Mouse (Mus musculus) stomach, embryonic 14.5 days (tissue): ENCODE results near the gene Orai2. TPM values are rescaled to one million over a fixed set of nuclear protein-coding genes. Genes with fewer than 3 reads are reported as not detected.

Source experiments
- ATAC-seq: fragments of 200-750 bp; cut with Nextera tagmentation; 2 replicates; pipeline ENCODE4 v1.8.0; 2017; ENCODE audit warnings: low read depth, moderate TSS enrichment; ENCODE audit not compliant: insufficient number of reproducible peaks, insufficient read depth, low FRiP score
- H3K27ac ChIP-seq: fragments of 300-500 bp; sonication (generic); 2 replicates; pipeline ENCODE4 v1.5.1; 2014; ENCODE audit warnings: mild to moderate bottlenecking, low read length, moderate library complexity, mixed read lengths
- H3K27me3 ChIP-seq: fragments of 300-500 bp; sonication (generic); 2 replicates; pipeline ENCODE4 v1.6.1; 2014; ENCODE audit warnings: low read length, control low read depth, mixed read lengths; ENCODE audit not compliant: control insufficient read depth, insufficient read depth
- H3K36me3 ChIP-seq: fragments of 300-500 bp; sonication (generic); 2 replicates; pipeline ENCODE4 v1.6.1; 2014; ENCODE audit warnings: mild to moderate bottlenecking, control low read depth, low read length, moderate library complexity, mixed read lengths; ENCODE audit not compliant: control insufficient read depth, insufficient read depth
- H3K4me1 ChIP-seq: fragments of 300-500 bp; sonication (generic); 2 replicates; pipeline ENCODE4 v1.6.1; 2014; ENCODE audit warnings: low read length, control low read depth, mixed read lengths; ENCODE audit not compliant: control insufficient read depth, insufficient read depth
- H3K4me2 ChIP-seq: fragments of 300-500 bp; sonication (generic); replicated peaks from 2 replicates; pipeline ENCODE4 v1.6.1; 2014; ENCODE audit warnings: low read depth, low read length, control low read depth
- H3K4me3 ChIP-seq: fragments of 300-500 bp; sonication (generic); 2 replicates; pipeline ENCODE4 v1.5.1; 2014; ENCODE audit warnings: low read depth, low read length, control low read depth
- H3K9ac ChIP-seq: fragments of 300-500 bp; sonication (generic); replicated peaks from 2 replicates; pipeline ENCODE4 v1.6.1; 2014; ENCODE audit warnings: low read depth, mild to moderate bottlenecking, control low read depth, low read length, moderate library complexity, mixed read lengths
- H3K9me3 ChIP-seq: fragments of 300-500 bp; sonication (generic); 2 replicates; pipeline ENCODE4 v1.6.1; 2016; ENCODE audit warnings: low read depth, low read length, control low read depth; ENCODE audit not compliant: control insufficient read depth
- WGBS: fragments of 180-500 bp; shearing (Covaris S2); extraction: QIAGEN DNeasy Blood & Tissue Kit; methylation state at CpG from one replicate; pipeline ENCODE4 v1.1.7; 2014; 5-methylcytosine and 5-hydroxymethylcytosine counted together
- microRNA-seq: library from miRNA; unstranded; fragments of <30 nt; microRNA quantifications from one replicate; pipeline ENCODE4, GENCODE M21; 2016
- polyA plus RNA-seq: library from polyadenylated mRNA; unstranded; fragments of >200 nt; fragmentation: Nextera tagmentation; extraction: Ambion mirVana; gene quantifications from 2 replicates; pipeline ENCODE4 v1.2.1, GENCODE M21; 2014

The Orai2 gene
- polyA plus RNA-seq, 1 experiment from 2014 or later: 7.8 TPM

- Histone ChIP-seq H3K27ac (no peak overlapping the region), H3K36me3 (no peaks in the 10 kb centered on the region), H3K9ac (no peak overlapping the region), H3K4me1 (no peaks in the 10 kb centered on the region), H3K4me3 (no peak overlapping the region), H3K27me3 (no peaks in the 10 kb centered on the region), H3K4me2 (no peak overlapping the region), H3K9me3 (no peaks in the 10 kb centered on the region)
- no peak for ATAC-seq
- 78% methylated on average over 3 of the region's 3 CpGs for WGBS
Observed at GRCm38 (mm10) chr5:136109042-136109441, 61.5 kb downstream of the Orai2 start.

- WGBS: 57% methylated on average over 2 of the region's 2 CpGs
Observed at GRCm38 (mm10) chr5:136108486-136108885, 62.0 kb downstream of the Orai2 start.

GRCm38 (mm10) chr5:136104511-136104910 is 66.0 kb downstream of the Orai2 start:
- H3K9ac ChIP-seq: no peak overlapping the region
- no peak overlapping the region for H3K4me2 ChIP-seq
- H3K9me3 ChIP-seq: no peaks in the 10 kb centered on the region
- no peak overlapping the region for H3K27ac ChIP-seq
- H3K4me3 ChIP-seq: no peak overlapping the region
- no peaks in the 10 kb centered on the region for H3K36me3 ChIP-seq
- peaks cover 8% of the 10 kb centered on the region; the same call in 1 of the 2 replicates for H3K4me1 ChIP-seq
- WGBS: 85% methylated on average over 5 of the region's 5 CpGs
- no peaks in the 10 kb centered on the region for H3K27me3 ChIP-seq
- no peak for ATAC-seq

More at GRCm38 (mm10) chr5:136108486-136108885, 62.0 kb downstream of the Orai2 start:
- H3K27ac ChIP-seq: no peak overlapping the region
- H3K4me3 ChIP-seq: no peak overlapping the region
- H3K4me2 ChIP-seq: no peak overlapping the region
- ATAC-seq: no peak
- H3K9me3 ChIP-seq: no peaks in the 10 kb centered on the region
- no peak overlapping the region for H3K9ac ChIP-seq
- no peaks in the 10 kb centered on the region for H3K4me1 ChIP-seq
- H3K27me3 ChIP-seq: no peaks in the 10 kb centered on the region
- no peaks in the 10 kb centered on the region for H3K36me3 ChIP-seq

GRCm38 (mm10) chr5:136102099-136102820 is 68.3 kb downstream of the Orai2 start:
- no peaks in the 10 kb centered on the region for H3K36me3 ChIP-seq
- peak overlapping the region; percentile 61 for H3K4me2 ChIP-seq
- no peaks in the 10 kb centered on the region for H3K9me3 ChIP-seq
- H3K27ac ChIP-seq: no peak overlapping the region
- ATAC-seq: peak; percentile 87
- peak overlapping the region; percentile 28 for H3K4me3 ChIP-seq
- 0 out of 2 replicates have a peak overlapping the region, but pooled peaks have one; percentile 14 for H3K9ac ChIP-seq
- H3K4me1 ChIP-seq: peaks cover 8% of the 10 kb centered on the region; the same call in 1 of the 2 replicates
- H3K27me3 ChIP-seq: no peaks in the 10 kb centered on the region
- WGBS: 8% methylated on average over 41 of the region's 41 CpGs

GRCm38 (mm10) chr5:136098536-136098935 is 72.0 kb downstream of the Orai2 start:
- Histone ChIP-seq H3K27me3 (no peaks in the 10 kb centered on the region), H3K36me3 (no peaks in the 10 kb centered on the region), H3K27ac (no peak overlapping the region), H3K9me3 (no peaks in the 10 kb centered on the region), H3K9ac (no peak overlapping the region), H3K4me1 (peaks cover 8% of the 10 kb centered on the region; the same call in 1 of the 2 replicates), H3K4me2 (no peak overlapping the region), H3K4me3 (no peak overlapping the region)
- no peak for ATAC-seq
- 81% methylated on average over 10 of the region's 10 CpGs for WGBS

Small RNA genes lying within 50 kb of the gene (microRNA-seq; reads per million reads assigned to microRNA genes)
- gene Mir7035: not detected

Other genes with a start within 250 kb of the Orai2 start
- 99.4 and 101 TPM in 2 replicates for gene Ywhag, start 236.1 kb downstream of the Orai2 start, polyA plus RNA-seq
- 1.9 and 2.2 TPM in 2 replicates for gene Ssc4d, start 196.2 kb downstream of the Orai2 start, polyA plus RNA-seq
- gene Zp3, start 190.6 kb downstream of the Orai2 start, polyA plus RNA-seq: not detected in 2 replicates
- gene Dtx2, start 175.9 kb downstream of the Orai2 start, polyA plus RNA-seq: 20.7 and 24.4 TPM in 2 replicates
- gene Upk3b, start 132.2 kb downstream of the Orai2 start, polyA plus RNA-seq: 23.7 and 27.1 TPM in 2 replicates
- gene Upk3bl, start 116.2 kb downstream of the Orai2 start, polyA plus RNA-seq: 62.4 and 63.0 TPM in 2 replicates
- 10.2 and 11.0 TPM in 2 replicates for gene Rasa4, start 86.8 kb downstream of the Orai2 start, polyA plus RNA-seq
- gene Polr2j, start 54.1 kb downstream of the Orai2 start, polyA plus RNA-seq: 239 and 243 TPM in 2 replicates
- gene Lrwd1, start 34.6 kb downstream of the Orai2 start, polyA plus RNA-seq: 28.7 and 28.8 TPM in 2 replicates
- gene Alkbh4, start 34.6 kb downstream of the Orai2 start, polyA plus RNA-seq: 16.2 and 18.1 TPM in 2 replicates
- gene Prkrip1, start 28.2 kb upstream of the Orai2 start, polyA plus RNA-seq: 49.5 and 50.9 TPM in 2 replicates
- 3.0 and 3.3 TPM in 2 replicates for gene Sh2b2, start 75.8 kb upstream of the Orai2 start, polyA plus RNA-seq